Mouse (Mus musculus) CH12F3 (cell line): ENCODE results near the gene Rab26.

ENCODE experiments used
- in situ Hi-C: fragments of 300-500 bp; cut with MboI; formaldehyde crosslinking; loops from 2 replicates; pipeline ENCODE4 v1.14.3; 2020; ENCODE audit warnings: low sequenced_read_pairs

Gene Rab26

DNA sequence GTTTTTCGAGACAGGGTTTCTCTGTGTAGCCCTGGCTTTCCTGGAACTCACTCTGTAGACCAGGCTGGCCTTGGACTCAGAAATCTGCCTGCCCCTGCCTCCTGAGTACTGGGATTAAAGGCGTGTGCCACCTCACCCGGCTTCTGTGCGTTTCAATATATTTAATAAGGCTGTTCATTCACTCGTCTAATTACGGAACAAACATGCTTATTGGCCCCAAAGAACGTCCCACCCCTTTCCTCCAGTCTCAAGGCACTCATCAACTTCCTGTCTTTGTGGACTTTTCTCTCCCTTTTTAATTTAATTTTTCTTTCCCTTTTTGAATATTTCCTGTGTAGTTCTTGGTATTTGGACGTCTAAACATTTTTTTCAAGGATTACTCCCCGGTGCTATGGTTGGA lies 14.4 kb upstream of the Rab26 start:
- in situ Hi-C loops = no loop called here

DNA sequence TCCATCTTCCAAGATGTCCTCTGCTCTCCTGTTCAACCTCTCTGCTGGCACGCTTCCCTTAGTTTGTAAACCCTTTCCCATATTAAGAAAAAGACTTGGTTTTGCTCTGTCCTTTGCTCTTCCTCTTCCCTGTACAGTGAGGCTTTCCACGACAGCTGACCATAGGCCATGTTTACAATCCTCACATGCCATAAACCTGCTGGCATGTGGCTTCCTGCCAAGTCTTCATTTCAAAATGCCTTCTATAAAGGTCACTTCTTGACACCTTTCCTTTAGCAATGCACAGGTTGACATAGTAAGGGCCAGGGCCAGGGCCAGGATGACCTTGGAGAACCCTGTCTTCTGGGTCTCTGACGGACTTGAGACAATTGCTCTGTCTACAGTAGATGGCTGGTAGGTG lies 12.2 kb upstream of the Rab26 start:
- in situ Hi-C loops = no loop called here

DNA sequence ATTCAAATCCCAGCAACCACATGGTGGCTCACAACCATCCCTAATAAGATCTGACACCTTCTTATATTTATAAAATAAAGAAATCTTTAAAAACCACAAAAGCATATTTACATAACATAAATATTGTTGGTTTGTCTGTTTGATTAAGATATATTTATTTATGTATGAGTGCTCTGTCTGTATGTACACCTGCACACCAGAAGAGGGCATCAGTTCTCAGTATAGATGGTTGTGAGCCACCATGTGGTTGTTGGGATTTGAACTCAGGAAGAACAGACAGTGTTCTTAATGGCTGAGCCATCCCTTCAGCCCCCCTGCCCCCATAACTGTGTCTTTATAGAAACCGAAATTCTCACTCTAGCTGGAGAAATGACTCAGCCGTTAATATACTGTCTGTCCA lies 11.2 kb upstream of the Rab26 start:
- in situ Hi-C loops = no loop called here

DNA sequence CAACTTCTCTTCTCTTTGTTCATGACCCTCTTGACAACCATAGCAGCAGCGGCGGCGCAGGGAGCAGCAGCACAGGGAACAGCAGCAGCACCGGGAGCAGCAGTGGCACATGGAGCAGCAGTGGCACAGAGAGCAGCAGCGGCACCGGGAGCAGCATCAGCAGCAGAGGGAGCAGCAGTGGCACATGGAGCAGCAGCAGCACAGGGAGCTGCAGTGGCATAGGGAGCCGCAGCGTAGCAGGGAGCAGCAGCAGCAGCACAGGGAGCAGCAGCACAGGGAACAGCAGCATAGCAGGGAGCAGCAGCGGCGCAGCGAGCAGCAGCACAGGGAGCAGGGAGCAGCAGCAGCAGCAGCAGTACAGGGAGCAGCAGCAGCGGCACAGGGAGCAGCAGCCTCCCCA lies 10.6 kb upstream of the Rab26 start:
- in situ Hi-C loops = no loop called here

DNA sequence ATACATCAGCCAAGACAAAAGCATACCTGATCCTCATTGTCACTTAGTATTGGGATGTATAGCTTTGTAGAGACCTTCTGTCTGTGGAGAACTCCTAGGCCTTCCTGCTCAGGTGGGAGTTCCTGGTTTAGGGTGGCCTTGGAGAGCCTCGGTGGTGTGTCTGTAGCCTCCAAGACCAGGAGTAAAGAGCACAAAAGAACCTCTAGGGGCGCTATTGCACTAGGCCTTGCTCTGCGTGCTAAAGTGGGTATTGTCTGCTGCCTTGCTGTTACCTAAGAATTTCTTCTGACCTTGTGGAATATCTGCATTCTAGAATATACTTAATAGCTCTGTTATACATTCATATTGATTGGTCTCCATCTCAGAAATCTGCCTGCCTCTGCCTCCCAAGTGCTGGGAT lies 6.4 kb upstream of the Rab26 start:
- in situ Hi-C loops = no loop called here

DNA sequence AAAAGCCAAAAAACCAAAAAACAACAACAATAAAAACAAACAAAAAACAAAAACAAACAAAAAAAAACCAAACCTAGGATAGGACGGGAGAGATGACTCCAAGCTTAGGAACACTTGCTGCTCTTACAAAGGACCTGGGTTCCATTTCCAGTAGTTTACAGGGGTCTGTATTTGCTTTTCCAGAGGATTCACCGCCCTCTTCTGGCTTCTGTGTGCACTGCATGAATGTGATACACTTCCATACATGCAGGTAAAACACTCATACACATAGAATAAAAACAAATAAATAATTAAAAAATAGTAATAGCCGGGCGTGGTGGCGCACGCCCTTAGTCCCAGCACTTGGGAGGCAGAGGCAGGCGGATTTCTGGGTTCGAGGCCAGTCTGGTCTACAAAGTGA lies 4.9 kb upstream of the Rab26 start:
- in situ Hi-C loops = loop anchor here (10.0 kb wide), 1 partner anchor 116 kb away; the partner anchor contains the start of genes Npw and Slc9a3r2

DNA sequence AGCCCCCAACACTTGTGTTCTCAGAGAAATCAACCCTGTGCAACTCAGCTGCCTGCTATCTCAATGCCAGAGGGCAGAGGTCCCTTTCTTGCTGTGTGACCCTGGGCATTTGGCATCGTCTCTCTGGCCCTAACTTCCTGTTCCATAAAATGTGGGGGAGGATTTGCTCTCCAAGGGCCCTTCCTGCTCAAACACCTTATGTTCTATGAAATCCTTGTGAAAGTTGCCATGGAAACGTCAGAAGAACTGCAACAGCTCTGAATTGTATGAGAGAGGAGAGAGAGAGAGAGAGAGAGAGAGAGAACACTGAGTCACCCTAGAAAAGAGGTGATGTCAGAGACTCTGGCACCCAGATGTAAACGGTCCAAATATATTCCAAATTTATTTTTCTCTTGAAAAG lies 3.5 kb upstream of the Rab26 start:
- in situ Hi-C loops = loop anchor here (10.0 kb wide), 1 partner anchor 117 kb away; the partner anchor contains the start of genes Npw and Slc9a3r2

DNA sequence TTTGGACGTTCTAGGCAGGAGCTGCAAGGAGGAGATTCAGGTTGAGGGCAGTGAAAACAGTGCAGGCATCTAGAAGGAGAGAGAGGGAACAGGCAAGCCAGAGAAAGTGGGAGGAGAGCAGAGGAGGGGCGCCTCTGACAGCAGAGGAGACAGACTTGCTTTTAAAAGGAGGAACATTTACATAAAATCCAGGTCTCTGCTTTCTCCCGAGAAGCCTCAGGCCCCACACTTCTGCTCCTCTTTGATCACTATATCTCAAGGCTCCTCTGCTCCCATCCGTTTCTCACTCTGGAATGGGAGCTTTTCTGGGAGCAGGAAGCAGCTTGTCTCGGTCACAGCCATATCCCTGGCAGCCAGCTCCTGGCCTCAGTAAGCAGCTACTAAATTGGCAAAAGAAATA lies 1.3 kb upstream of the Rab26 start:
- in situ Hi-C loops = loop anchor here (10.0 kb wide), 1 partner anchor 120 kb away; the partner anchor contains the start of genes Npw and Slc9a3r2

DNA sequence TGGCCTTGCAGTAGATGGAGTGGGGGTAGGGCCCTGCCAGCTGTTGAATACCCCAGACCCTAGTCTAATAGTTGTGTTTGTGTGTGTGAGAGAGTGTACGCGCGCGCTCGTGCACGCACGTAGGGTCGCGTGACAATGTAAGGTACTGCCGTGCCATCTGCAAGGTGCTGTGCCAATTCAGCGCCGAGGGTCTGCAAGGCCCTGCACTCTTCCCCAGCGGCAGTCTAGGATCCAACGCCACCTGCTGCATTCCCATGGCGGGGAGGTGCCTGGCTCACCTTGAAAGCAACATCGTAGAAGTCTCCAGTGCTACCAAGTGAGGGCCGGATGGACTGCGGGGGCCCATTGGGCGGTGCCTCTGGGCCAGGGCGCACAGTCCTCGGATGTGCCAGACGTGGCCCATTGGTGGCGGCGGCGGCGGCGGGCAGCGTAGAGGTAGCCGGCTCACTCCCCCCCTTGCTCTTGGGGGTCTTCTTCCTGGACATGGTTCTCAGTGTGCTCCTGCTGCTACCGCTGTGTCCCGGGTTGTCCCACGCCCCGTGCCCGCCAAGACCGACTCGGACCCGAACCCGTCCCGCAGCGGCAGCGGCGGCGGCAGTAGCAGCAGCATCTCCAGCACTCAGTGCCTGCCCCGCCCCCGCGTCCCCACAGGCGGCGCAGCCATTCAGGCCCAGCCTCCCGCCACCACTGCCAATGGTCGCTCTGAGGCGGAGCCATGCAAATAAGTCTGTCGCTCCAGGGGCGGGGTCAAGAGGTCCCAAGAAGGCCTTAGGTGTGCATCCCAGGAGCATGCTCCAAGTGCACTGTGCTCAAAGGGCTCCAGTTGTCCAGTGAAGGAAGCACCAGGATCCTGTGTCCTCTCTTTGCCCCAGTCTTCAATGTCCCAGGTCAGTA lies 664 bp downstream of the Rab26 start:
- in situ Hi-C loops = loop anchor here (10.0 kb wide), 1 partner anchor 121 kb away; the partner anchor contains the start of genes Npw and Slc9a3r2

DNA sequence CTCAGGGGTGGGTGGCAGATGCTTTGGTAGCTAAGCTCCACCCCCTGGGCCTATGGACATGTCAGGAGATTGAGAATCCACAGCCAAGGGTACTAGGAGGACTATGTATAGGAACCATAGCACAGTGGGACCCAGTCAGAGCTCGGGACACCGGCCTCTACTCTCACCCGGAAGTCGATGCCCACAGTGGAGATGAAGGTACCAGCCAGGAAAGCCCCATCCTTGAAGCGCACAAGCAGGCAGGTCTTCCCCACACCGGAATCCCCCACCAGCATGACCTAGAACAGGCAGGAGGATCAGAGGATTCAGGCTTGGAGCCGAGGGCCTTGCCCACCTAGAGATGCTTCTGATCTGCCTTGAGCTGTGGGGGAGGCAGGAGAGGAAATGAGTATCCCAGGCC lies 2.0 kb downstream of the Rab26 start:
- in situ Hi-C loops = loop anchor here (10.0 kb wide), 1 partner anchor 123 kb away; the partner anchor contains the start of genes Npw and Slc9a3r2

DNA sequence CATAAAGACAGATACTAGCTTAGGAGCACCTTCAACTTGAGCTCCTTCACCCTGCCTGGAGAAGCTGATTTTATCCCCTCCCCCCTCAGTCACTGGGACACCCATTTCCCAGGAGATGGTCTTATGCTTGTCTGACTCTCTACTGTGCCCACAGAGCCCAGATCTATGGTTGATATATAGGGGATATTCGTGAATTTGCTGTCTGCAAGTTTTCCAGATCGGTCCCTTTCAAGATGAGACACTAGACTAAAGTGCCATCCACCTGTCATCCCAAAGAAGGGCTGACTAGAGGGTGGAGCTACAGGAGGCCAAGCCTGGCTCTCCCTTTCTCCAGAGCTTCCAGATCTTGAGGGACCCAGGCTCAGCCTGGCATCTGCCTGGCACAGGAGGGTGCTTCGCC lies 2.9 kb downstream of the Rab26 start:
- in situ Hi-C loops = loop anchor here (10.0 kb wide), 1 partner anchor 124 kb away; the partner anchor contains the start of genes Npw and Slc9a3r2

DNA sequence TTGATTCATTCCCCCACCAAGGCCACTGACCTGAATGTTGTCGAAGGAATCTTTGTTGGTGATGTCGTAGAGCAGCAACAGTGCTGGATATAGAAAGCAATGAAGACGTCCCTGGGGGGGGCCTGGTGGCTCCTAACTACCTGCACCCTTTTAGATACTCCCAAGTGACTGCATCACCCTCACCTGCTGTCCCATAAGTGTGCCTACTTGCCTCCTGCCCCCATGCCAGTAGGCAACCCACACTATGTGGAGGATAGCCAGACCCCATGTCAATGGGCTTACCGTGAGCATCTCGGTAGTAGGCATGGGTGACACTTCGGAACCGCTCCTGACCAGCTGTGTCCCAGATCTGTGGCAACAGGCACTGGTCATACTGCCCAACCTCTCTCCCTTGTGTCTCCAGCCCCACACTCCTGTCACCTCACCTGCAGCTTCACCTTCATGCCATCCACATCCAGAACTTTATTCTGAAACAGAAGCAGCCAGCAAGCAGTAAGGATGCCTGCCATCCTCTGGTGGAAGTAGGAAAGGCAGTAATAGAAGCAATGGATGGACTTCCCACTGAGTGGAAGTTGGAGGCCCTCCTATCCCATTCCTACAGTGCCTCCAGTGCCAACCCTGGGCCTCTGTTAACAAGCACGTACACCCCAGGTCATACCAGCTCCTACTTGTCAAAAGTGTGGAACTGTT lies 3.5 kb downstream of the Rab26 start:
- in situ Hi-C loops = loop anchor here (10.0 kb wide), 1 partner anchor 124 kb away; the partner anchor contains the start of genes Npw and Slc9a3r2

DNA sequence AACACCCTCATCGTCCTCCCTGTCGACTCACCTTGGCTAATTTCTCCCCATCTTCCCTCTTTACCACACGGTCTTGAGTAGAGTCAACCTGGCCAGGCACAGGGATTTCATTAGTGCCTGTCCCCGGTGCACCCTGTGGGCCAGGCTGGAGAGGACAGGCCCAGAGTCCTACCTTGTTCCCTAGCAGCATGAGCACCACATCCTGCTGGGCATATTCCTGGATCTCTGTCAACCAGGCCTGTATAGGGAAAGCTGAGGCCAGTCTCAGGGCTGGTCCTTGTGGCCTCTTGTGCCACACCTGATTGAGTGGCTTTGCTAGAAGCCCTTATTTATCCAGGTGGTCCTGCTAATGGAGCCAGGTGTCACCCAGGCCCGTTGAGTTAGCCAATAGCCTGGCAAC lies 4.1 kb downstream of the Rab26 start:
- in situ Hi-C loops = loop anchor here (10.0 kb wide), 1 partner anchor 125 kb away; the partner anchor contains the start of genes Npw and Slc9a3r2

DNA sequence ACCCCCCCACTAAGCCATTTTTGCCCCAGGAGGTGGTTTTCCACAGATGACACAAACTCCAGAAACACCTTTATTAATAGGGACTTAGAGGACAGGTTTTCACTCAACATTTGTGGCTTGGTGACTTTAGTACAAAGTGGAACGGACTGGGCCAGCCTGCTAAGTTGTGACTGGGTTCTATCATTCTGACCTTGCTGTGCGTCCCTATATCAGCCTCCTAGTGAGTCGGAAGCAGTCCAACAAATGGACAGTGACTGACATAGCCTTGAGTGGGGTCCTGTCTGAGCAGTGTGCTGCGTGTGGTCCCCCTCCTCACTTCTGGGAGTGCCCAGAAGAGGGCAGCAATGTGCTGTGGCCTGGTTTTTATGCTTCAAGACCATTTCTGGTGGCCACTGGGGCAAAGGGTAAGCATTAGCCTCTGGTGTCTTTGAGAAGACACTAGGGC lies 5.0 kb downstream of the Rab26 start:
- in situ Hi-C loops = no loop called here

DNA sequence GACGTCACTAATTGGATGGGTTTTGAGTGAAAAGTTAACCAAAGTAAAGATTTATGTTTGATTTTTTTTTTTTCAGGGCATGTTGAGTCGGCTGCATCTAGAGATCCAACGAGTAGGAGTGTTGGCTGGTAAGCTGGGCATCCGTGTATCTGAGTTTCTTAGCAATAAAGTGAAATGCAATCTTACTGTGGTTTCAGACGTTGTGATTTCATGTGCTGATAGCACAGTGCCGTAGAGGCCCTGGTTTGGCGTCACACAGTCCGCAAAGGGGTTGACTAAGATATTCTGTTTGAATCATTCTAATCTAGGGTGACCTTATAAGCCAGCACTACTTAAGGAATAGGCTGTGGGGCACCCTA lies 5.5 kb downstream of the Rab26 start:
- in situ Hi-C loops = no loop called here

DNA sequence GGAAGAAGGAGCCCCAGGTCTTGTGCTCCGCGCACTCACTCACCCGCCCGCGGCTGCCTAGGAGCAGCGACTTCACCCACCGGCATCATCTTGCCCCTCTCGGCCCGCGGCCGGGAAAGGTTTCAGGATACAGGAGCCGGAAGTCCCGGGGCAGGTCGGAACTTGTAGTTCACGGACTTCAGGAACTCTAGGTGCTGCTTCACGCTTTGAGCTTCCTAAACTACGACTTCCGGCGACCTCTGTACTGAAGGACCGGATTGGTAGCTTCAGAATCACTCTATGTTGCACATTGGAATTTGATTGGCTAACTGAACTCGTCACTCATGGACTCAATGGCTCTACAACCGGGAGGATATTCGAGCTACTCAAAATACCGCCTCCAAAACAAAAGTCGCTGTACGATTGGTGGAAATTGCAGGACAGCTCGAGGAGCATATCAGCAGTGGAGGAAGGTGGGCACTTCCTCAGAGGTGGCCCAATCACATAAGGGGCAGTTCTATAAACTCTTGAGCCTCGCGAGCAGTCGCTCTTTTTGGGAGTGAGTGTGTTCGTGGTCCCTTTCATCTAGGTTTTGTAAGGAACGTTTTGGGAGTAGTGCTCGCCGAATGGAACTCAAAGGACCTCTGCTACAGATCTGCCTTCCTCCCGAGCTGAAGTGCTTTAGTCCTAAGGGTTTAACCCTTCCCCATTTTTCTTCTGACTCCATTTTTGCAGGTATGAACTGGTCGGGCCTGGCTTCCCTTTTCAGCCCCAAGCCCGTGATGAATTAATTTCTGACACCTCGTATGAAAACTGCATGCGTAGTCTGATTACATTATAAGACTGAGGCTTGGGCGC lies 6.1 kb downstream of the Rab26 start, which contains the start of gene Traf7:
Gene Traf7, minus strand, starts transcription at position 216 of the 837 bp plus-strand sequence.
- in situ Hi-C loops = no loop called here

DNA sequence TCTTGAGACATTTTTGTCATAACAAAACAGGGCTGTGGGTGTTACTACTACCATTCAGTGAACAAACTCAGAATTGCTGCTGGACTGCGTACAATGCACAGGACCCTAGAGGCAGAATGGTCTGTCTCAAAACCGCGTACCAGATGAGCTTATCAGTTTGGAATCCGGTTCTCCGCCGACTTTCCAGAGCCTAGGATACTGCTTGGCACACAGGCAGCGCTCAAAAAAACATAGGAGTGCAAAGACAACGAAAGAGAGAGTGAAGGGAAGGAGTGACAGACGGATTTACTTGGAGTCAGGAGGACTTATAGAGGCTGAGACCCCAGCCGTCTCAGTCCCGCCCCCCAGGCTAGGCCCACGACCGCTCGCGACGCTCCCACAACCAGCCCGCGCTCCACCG lies 6.7 kb downstream of the Rab26 start:
- in situ Hi-C loops = no loop called here

DNA sequence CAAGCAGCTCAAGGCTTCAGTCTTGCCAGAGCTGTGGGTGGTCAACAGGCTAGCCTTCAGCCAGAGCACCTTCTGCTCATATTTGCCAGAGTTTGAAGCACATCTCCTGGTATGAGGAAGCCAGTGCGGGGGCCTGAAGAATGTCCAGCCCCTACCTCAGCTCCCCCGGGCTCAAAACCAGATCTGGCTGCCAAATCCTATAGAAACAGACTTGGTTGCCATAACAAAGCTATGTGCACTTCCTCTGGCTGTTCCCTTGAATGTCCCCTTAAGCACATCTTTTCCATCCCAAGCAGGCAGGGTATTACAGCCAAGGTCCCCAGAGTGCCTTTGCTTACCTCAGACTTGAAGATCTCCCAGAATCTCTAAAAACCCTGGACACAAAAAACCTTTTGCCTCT lies 9.3 kb downstream of the Rab26 start:
- in situ Hi-C loops = no loop called here

DNA sequence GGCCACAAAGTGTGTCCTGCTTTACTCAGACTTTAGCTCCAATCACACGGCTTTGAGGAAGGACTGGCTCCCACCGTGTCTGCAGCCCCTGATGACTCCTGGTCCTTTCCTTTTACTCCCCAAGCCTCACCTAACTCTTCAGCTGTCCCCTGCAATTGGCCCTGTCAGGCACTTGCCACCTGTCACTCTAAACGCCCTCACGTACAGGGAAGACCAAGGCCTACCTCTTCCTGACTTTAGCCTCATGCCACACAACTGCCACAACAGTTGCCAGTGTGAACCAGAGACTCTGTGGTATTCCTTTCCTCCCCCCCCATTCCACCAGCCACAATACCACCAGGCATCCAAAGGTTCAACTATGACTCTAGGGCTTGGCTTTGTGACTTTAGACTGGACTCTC lies 13.6 kb downstream of the Rab26 start:
- in situ Hi-C loops = no loop called here
